Mouse (Mus musculus) erythroblast, embryonic 14.5 days (primary cell): Measurements from ENCODE around the gene Spag5.

Experiments
- GATA1 ChIP-seq: IDR thresholded peaks from 2 replicates; pipeline ENCODE4 v1.6.1; 2012; ENCODE audit warnings: low read length, inconsistent platforms, mixed read lengths
- TAL1 ChIP-seq: IDR thresholded peaks from 3 replicates; pipeline ENCODE4 v1.6.1; 2012; ENCODE audit warnings: low read length, inconsistent platforms, mixed read lengths

DNA sequence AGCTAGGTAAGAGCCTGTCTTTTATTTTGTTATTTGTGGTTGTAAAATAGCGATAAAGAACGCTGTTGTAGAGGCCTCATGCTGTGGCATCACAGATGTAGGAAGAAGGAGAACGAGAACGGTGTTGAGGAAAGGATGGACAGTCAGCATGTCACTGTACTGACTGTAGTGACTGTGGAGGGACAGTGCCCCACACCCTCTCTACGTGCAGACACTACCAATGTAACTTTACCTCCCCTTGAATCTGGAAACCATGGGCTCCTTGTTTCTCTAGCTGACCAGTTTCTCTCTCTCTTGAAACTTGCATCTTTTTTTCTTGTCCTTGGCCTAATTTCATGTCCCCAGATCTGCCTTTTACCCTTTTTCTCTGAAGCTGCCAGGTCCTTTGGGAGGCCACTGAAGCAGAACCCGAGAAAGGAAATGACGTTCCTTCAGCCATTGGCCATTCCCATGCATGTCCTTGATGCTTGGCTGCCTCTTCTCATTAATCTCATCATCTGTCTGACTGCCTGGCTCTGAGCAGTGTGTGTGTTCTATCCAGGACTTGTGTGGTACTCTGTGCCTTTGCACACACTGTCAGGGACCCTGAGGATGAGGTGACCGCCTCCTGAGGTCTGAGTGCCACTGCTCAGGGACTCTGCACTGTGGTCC is 9.7 kb downstream of the Spag5 start:
- no peak for TF ChIP-seq TAL1
- no peak for TF ChIP-seq GATA1
